ENCODE assay signal across 8 mouse cellular contexts in the genomic region with DNA sequence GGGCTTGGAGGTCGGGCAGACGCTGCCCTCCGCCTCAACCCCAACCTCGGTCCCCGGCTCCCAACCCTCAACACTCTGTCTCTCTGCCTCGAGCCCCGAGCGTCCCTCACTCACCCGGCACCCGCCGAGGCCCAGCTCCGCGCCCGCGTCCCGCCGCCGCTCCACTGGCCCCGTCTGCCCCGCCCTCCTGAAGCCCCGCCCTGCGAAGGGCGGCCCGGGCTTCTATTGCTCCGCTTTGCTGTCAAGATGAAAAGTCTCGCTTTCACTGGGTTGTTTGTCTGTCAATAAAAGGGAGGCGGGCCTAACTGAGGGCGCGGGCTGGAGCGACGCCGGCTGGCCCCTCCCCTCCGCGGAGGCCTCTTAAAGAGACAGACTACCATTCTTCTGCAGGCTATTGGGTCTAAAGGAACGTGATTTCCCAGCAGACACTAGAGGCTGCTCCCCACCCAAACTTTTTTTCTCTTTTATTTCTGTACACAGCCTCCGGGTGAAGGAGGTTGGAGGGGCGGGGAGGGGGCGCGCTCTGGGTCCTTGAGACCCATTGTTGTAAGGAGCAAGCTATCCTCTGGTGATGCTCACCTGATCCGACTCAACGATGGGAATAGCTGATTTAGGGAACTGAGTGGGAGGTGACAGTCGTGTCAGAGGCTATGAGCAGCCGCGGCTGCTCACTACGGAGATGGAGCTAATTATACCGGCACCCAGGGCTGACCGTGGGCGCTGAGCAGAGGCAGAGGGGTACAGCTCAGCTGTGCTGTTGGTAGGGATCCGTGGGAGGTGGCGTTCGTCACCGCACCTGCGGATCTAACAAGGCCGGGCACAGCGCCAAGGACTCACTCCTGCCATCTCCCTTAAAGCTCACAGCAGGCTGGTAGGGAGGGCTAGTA. TPM values are rescaled to one million over a fixed set of nuclear protein-coding genes. Genes with fewer than 3 reads are reported as not detected.
DNase-seq lines count a peak whose midpoint lies in the region; ATAC-seq lines count a peak whose summit lies in the region.

Gene Elmo2, minus strand, starts transcription at position 176 of the 887 bp plus-strand sequence.

- peak within 1 kb of the TSS; percentile 87 for H3K4me2 ChIP-seq in hindbrain, embryonic 14.5 days (replicated peaks)

- peak within 1 kb of the TSS; percentile 94 for H3K27ac ChIP-seq in hindbrain, embryonic 14.5 days

- H3K36me3 ChIP-seq in hindbrain, embryonic 14.5 days (replicated peaks; ENCODE audit: control insufficient read depth, insufficient read depth), result no peaks in the 10 kb centered on the region

- peak within 1 kb of the TSS; percentile 87 for H3K9ac ChIP-seq in hindbrain, embryonic 14.5 days

- peak; percentile 98 for ATAC-seq in hindbrain, embryonic 14.5 days (ENCODE audit: low FRiP score)

- H3K9me3 ChIP-seq in hindbrain, embryonic 14.5 days (ENCODE audit: control insufficient read depth, low read length), result 0 out of 2 replicates have a peak, but pooled peaks cover 4% of the 10 kb centered on the region

- WGBS in hindbrain, embryonic 14.5 days, result 0% methylated on average over 55 of the region's 55 CpGs

- peak within 1 kb of the TSS; percentile 78 for H3K4me3 ChIP-seq in hindbrain, embryonic 14.5 days (replicated peaks; ENCODE audit: low read length)

- no peaks in the 10 kb centered on the region for H3K27me3 ChIP-seq in hindbrain, embryonic 14.5 days (ENCODE audit: control insufficient read depth, insufficient read depth, low read length)

- peaks cover 39% of the 10 kb centered on the region for H3K4me1 ChIP-seq in hindbrain, embryonic 14.5 days (replicated peaks; ENCODE audit: control insufficient read depth, insufficient read depth, low read length)

- peak; percentile 98 for DNase-seq in R1 (ENCODE audit: low read depth, low spot score)
- DNase-seq in cerebellum, postnatal 25 days, result peak; percentile 98
- peak; percentile 95 to 96 for DNase-seq in frontal cortex, postnatal 25 days (ENCODE audit: low spot score in 2 of 2)
- DNase-seq in hindbrain, embryonic 14.5 days (ENCODE audit: low spot score), result peak; percentile 97
- peak; percentile 98 for DNase-seq in layer of hippocampus, postnatal 36 days
- DNase-seq in lung, postnatal 36 days, result peak; percentile 99
- peak; percentile 99 for DNase-seq in retina, postnatal 1 day
- DNase-seq in urinary bladder, adult 18-20 months (ENCODE audit: low spot score in 2 of 2), result peak; percentile 96

RNA-seq across cellular contexts. Expression of gene Elmo2, which starts in this region (rescaled TPM):
- 99.7 and 100 TPM in 2 replicates for polyA plus RNA-seq in hindbrain, embryonic 14.5 days (2014; fragmentation: Nextera tagmentation; extraction: Ambion mirVana)
- total RNA-seq in layer of hippocampus, postnatal 36 days (2021), result 100 to 1,000 TPM; 179 to 195 TPM

Comparison
In these comparisons a context has a peak if more than half of its experiments do, and no peak if none do; other contexts are left out.
1. Peak in every context shown above with its lines: DNase-seq, ATAC-seq, H3K4me3 ChIP-seq and H3K27ac ChIP-seq.